Mouse (Mus musculus) left cerebral cortex, adult 9 months (tissue): ENCODE data around the gene Gm11168.
"Not testable (repeated sequence)": the region's sequence is repeated elsewhere in the genome, so short reads cannot be mapped to it uniquely, and the experiment has no call there.

Experiments used
- DNase-seq, 2 experiments: peaks; one replicate each; pipeline ENCODE4 v3.0.0; 2022; ENCODE audit warnings: low spot score in 2 of 2

The Gm11168 gene

GRCm38 (mm10) chr9:3025653-3026052 lies 22.5 kb downstream of the Gm11168 start:
- peak; percentile 27 to 72 for DNase-seq

- not testable (repeated sequence) for DNase-seq
Measured at GRCm38 (mm10) chr9:3026136-3026535, 23.0 kb downstream of the Gm11168 start.

GRCm38 (mm10) chr9:3026741-3027140 lies 23.6 kb downstream of the Gm11168 start:
- not testable (repeated sequence) for DNase-seq

GRCm38 (mm10) chr9:3027200-3027599 lies 24.1 kb downstream of the Gm11168 start:
- not testable (repeated sequence) for DNase-seq

GRCm38 (mm10) chr9:3029276-3030000 lies 26.3 kb downstream of the Gm11168 start:
- peak; percentile 13 to 48 for DNase-seq

GRCm38 (mm10) chr9:3030677-3031318 lies 27.7 kb downstream of the Gm11168 start:
- DNase-seq: not testable (repeated sequence)

- DNase-seq: not testable (repeated sequence)
Measured at GRCm38 (mm10) chr9:3034299-3034698, 31.2 kb downstream of the Gm11168 start, which contains the start of gene Gm17535. TSS of gene Gm17535 (plus strand) at chr9:3034599.

GRCm38 (mm10) chr9:3036577-3036976 lies 33.4 kb downstream of the Gm11168 start, which contains the start of gene Gm10715:
TSS of gene Gm10715 (plus strand) at chr9:3036877.
- DNase-seq: not testable (repeated sequence)

- not testable (repeated sequence) for DNase-seq
Measured at GRCm38 (mm10) chr9:3038161-3038560, 35.0 kb downstream of the Gm11168 start.
